Mouse (Mus musculus) bone marrow, adult 2 months (tissue): ENCODE results near the gene Gm11983. TPM values are rescaled to one million over a fixed set of nuclear protein-coding genes. Genes with fewer than 3 reads are reported as not detected.
"Not testable (repeated sequence)": the region's sequence is repeated elsewhere in the genome, so short reads cannot be mapped to it uniquely, and the experiment has no call there.

Experiments used
- H3K27ac ChIP-seq: fragments of 200-500 bp; 2 replicates; pipeline ENCODE4 v1.5.1; 2012; ENCODE audit warnings: low read depth, mild to moderate bottlenecking, control low read depth, inconsistent platforms, low read length; ENCODE audit not compliant: control insufficient read depth, poor library complexity, insufficient read depth
- H3K4me1 ChIP-seq: fragments of 200-500 bp; 2 replicates; pipeline ENCODE4 v1.6.1; 2011; ENCODE audit warnings: low read length; ENCODE audit not compliant: control insufficient read depth, insufficient read depth
- H3K4me3 ChIP-seq: fragments of 200-500 bp; replicated peaks from 2 replicates; pipeline ENCODE3; 2011; ENCODE audit warnings: mild to moderate bottlenecking, low read depth, low read length, control low read depth; ENCODE audit not compliant: control insufficient read depth
- CTCF ChIP-seq: fragments of 200-500 bp; IDR thresholded peaks from 2 replicates; pipeline ENCODE4 v1.5.1; 2011; ENCODE audit warnings: low read length, control low read depth; ENCODE audit not compliant: control insufficient read depth, insufficient read depth
- POLR2A ChIP-seq: fragments of 200-500 bp; IDR thresholded peaks from 2 replicates; pipeline ENCODE4 v1.6.1; 2011; ENCODE audit warnings: low read depth, mild to moderate bottlenecking, control low read depth, low read length, borderline replicate concordance; ENCODE audit not compliant: control insufficient read depth
- WGBS: fragments of 180-500 bp; shearing (Covaris S2); methylation state at CpG from one replicate; pipeline ENCODE4 v1.1.7; 2018; 5-methylcytosine and 5-hydroxymethylcytosine counted together
- polyA plus RNA-seq: library from polyadenylated mRNA; stranded (reverse); fragments of >200 nt; gene quantifications from 2 replicates; pipeline ENCODE4 v1.2.4, GENCODE M21; 2011; ENCODE audit warnings: low replicate concordance; ENCODE audit not compliant: missing spikeins, insufficient read depth, insufficient read length

The Gm11983 gene
- polyA plus RNA-seq, 1 experiment = not detected

- H3K4me3 ChIP-seq = no peak overlapping the region
- no peaks in the 10 kb centered on the region for H3K4me1 ChIP-seq
- 79% methylated on average over 3 of the region's 3 CpGs for WGBS
- TF ChIP-seq CTCF = no peak
- no peak for TF ChIP-seq POLR2A
- no peak overlapping the region for H3K27ac ChIP-seq
Observed at GRCm38 (mm10) chr11:6855942-6856341, 18.5 kb upstream of the Gm11983 start.

- H3K4me3 ChIP-seq, H3K27ac ChIP-seq, H3K4me1 ChIP-seq: not testable (repeated sequence)
- WGBS = 72% methylated on average over 4 of the region's 4 CpGs
Observed at GRCm38 (mm10) chr11:6853366-6853765, 15.9 kb upstream of the Gm11983 start.

GRCm38 (mm10) chr11:6843831-6844230, 6.4 kb upstream of the Gm11983 start:
- H3K27ac ChIP-seq = no peak overlapping the region
- no peak overlapping the region for H3K4me3 ChIP-seq
- no peak for TF ChIP-seq CTCF
- TF ChIP-seq POLR2A = no peak
- no peaks in the 10 kb centered on the region for H3K4me1 ChIP-seq
- WGBS = 89% methylated on average over 2 of the region's 2 CpGs

DNA sequence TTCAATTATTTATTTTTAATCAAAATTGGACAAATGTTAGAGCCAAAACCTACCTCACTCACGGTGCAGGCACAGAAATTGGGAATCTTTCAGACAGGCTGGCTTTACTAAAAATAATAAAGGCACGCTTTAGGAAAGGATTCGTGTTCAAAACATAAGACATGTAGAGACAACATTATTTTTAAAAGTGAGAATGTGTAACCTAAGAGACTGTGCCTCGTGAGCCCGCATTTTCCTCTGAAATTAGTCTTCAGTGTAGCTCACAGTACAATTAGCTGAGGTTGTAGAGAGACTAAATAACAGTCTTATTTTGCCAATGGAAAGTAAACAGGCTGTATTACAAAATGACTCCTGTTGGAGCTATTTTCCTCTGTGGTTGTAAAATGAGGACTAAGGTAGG, 4.7 kb upstream of the Gm11983 start:
- 72% methylated on average over 5 of the region's 5 CpGs for WGBS
- TF ChIP-seq CTCF = no peak
- TF ChIP-seq POLR2A = no peak
- no peaks in the 10 kb centered on the region for H3K4me1 ChIP-seq
- H3K27ac ChIP-seq = no peak overlapping the region
- H3K4me3 ChIP-seq = no peak overlapping the region

DNA sequence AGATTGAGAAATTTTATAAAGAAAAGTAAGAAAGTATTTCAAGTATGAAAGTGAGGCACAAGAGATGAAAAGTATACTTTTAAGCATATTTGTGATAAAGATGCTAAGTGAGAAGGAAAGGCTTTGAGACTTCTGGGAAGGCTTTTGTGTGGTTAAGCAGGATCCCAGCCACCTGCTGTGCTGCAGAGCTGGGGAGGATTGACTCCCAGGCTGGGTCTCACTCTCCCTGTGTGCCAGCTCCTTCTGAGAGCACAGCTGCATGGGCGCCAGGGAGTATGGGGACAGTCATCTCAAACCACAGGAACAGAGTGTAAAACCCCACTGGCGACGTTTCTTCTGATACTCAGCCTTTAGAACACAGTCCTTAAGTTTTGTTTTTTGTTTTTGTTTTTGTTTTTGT, 3.3 kb upstream of the Gm11983 start:
- Histone ChIP-seq H3K27ac (no peak overlapping the region), H3K4me1 (no peaks in the 10 kb centered on the region), H3K4me3 (no peak overlapping the region)
- 75% methylated on average over 3 of the region's 3 CpGs for WGBS
- no peak for TF ChIP-seq POLR2A
- TF ChIP-seq CTCF = no peak

GRCm38 (mm10) chr11:6834636-6835035, 2.8 kb downstream of the Gm11983 start:
- no peak overlapping the region for H3K4me3 ChIP-seq
- no peak overlapping the region for H3K27ac ChIP-seq
- 70% methylated on average over 13 of the region's 13 CpGs for WGBS
- no peaks in the 10 kb centered on the region for H3K4me1 ChIP-seq
- TF ChIP-seq POLR2A (no peak), CTCF (no peak)

GRCm38 (mm10) chr11:6833731-6834130, 3.7 kb downstream of the Gm11983 start:
- Histone ChIP-seq H3K4me3 (no peak overlapping the region), H3K27ac (no peak overlapping the region), H3K4me1 (no peaks in the 10 kb centered on the region)
- TF ChIP-seq CTCF = no peak
- TF ChIP-seq POLR2A = no peak
- 80% methylated on average over 9 of the region's 9 CpGs for WGBS

DNA sequence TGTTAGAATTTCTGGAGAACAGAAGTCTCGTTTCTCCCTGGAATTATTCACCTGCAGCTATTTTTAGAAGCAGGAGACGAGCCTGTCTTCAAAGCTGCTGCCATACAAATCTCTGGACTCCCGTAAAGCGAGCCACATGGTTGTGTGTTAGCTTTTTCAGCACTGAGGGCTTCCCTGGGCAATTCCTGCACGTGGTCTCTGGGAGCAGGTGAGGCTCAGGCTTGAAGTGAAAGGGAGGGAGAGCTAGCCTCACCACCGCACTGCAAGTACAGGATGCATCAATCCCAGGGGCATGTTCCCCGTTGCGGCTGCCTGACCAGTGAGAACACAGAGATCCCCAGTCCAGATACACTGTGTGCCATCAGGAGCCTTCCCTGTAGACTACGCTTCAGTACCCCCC, 5.5 kb downstream of the Gm11983 start:
- 65% methylated on average over 9 of the region's 9 CpGs for WGBS
- Histone ChIP-seq H3K4me1 (no peaks in the 10 kb centered on the region), H3K4me3 (no peak overlapping the region), H3K27ac (no peak overlapping the region)
- TF ChIP-seq POLR2A (no peak), CTCF (no peak)

GRCm38 (mm10) chr11:6828196-6828595, 9.3 kb downstream of the Gm11983 start:
- TF ChIP-seq POLR2A (no peak), CTCF (no peak)
- WGBS = 64% methylated on average over 5 of the region's 5 CpGs
- no peak overlapping the region for H3K27ac ChIP-seq

GRCm38 (mm10) chr11:6826157-6826556, 11.3 kb downstream of the Gm11983 start:
- WGBS = 76% methylated on average over 3 of the region's 3 CpGs
- H3K4me3 ChIP-seq = no peak overlapping the region
- H3K4me1 ChIP-seq = no peaks in the 10 kb centered on the region
- TF ChIP-seq CTCF = no peak
- no peak for TF ChIP-seq POLR2A
- H3K27ac ChIP-seq = no peak overlapping the region

More at GRCm38 (mm10) chr11:6828196-6828595, 9.3 kb downstream of the Gm11983 start:
- Histone ChIP-seq H3K4me3 (no peak overlapping the region), H3K4me1 (no peaks in the 10 kb centered on the region)
